Mouse (Mus musculus) G1E (cell line): ENCODE measurements around the gene Gpatch3. TPM values are rescaled to one million over a fixed set of nuclear protein-coding genes. Genes with fewer than 3 reads are reported as not detected.

Experiments
- ATAC-seq: 2 replicates; pipeline ENCODE4 v1.8.0; 2016; ENCODE audit warnings: mild to moderate bottlenecking; ENCODE audit not compliant: insufficient number of reproducible peaks, poor library complexity, low FRiP score, severe bottlenecking; ENCODE audit errors: extremely low read depth
- DNase-seq: peaks from one replicate; pipeline ENCODE4 v3.0.0; 2012; ENCODE audit warnings: low spot score
- H3K27me3 ChIP-seq: 2 replicates; pipeline ENCODE4 v1.6.1; 2012; ENCODE audit warnings: mild to moderate bottlenecking, low read length, inconsistent platforms; ENCODE audit not compliant: insufficient read depth
- H3K36me3 ChIP-seq: replicated peaks from 2 replicates; pipeline ENCODE3; 2012; ENCODE audit warnings: mild to moderate bottlenecking, inconsistent platforms
- H3K4me1 ChIP-seq: 2 replicates; pipeline ENCODE4 v1.6.1; 2012; ENCODE audit warnings: low read depth, low read length, inconsistent platforms, mixed read lengths; ENCODE audit not compliant: insufficient read depth
- H3K4me3 ChIP-seq: 2 replicates; pipeline ENCODE4 v1.5.1; 2012; ENCODE audit warnings: low read depth, mild to moderate bottlenecking, inconsistent platforms, low read length, moderate library complexity, mixed read lengths
- H3K9me3 ChIP-seq: replicated peaks from 2 replicates; pipeline ENCODE4 v1.6.1; 2012; ENCODE audit warnings: inconsistent platforms
- CTCF ChIP-seq: IDR thresholded peaks from 2 replicates; pipeline ENCODE4 v1.5.1; 2012; ENCODE audit warnings: low read depth, low read length, inconsistent platforms, mixed read lengths
- GATA1 ChIP-seq: IDR thresholded peaks from 2 replicates; pipeline ENCODE4 v1.6.1; 2012; ENCODE audit warnings: borderline replicate concordance, low read length, inconsistent platforms, mixed read lengths
- GATA2 ChIP-seq: IDR thresholded peaks from 2 replicates; pipeline ENCODE4 v1.6.1; 2012; ENCODE audit warnings: low read depth, low read length, inconsistent platforms, borderline replicate concordance
- POLR2AphosphoS5 ChIP-seq: IDR thresholded peaks from 2 replicates; pipeline ENCODE4 v1.6.1; 2012; ENCODE audit warnings: low read depth, low read length, inconsistent platforms; ENCODE audit not compliant: insufficient replicate concordance
- TAL1 ChIP-seq: conservative IDR thresholded peaks from 2 replicates; pipeline ENCODE4 v1.6.1; 2012; ENCODE audit warnings: low read depth, low read length, inconsistent platforms, mixed read lengths
- polyA plus RNA-seq: library from polyadenylated mRNA; stranded (reverse); fragments of >175 nt; gene quantifications from 2 replicates; pipeline ENCODE4 v1.2.3, GENCODE M21; 2012
- total RNA-seq, 2 experiments: library from RNA; stranded (forward) in 1 of 2; stranded (reverse) in 1 of 2; fragments of 200-1000 nt in 1 of 2; fragments of >200 nt in 1 of 2; fragmentation: Nextera tagmentation in 1 of 2; gene quantifications; 2 replicates each; pipeline ENCODE4 v1.2.3; 2014 to 2017

Gpatch3 gene
- total and polyA plus RNA-seq, 3 experiments, result 1.9 to 18.7 (median 11.2) TPM

DNA sequence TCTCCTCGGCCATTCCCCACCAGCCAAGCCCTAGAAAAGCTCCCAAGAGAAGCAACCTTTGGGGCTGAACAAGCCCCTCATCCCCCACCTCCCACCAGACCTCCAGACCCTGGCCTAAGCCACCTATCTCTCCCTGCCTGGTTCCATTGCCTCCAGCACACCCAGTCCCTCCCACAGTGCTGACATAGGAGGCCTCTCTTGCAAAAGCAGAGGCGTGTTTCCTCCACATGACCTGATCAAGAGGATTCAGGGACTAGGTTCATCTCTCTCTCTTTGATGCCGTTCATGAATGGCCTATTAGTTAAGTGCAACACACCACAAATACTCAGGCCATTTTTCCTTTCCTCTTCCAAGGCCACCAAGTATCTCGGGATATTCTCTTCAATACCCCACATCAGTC, 14.7 kb upstream of the Gpatch3 start:
- TF ChIP-seq CTCF (no peak), POLR2AphosphoS5 (no peak), TAL1 (no peak), GATA1 (no peak), GATA2 (no peak)
- Histone ChIP-seq H3K27me3 (peaks cover 43% of the 10 kb centered on the region), H3K36me3 (no peaks in the 10 kb centered on the region), H3K4me3 (no peak overlapping the region), H3K4me1 (peaks cover 2% of the 10 kb centered on the region; the same call in 1 of the 2 replicates), H3K9me3 (peaks cover 2% of the 10 kb centered on the region; the same call in 1 of the 2 replicates)
- ATAC-seq (no peak), DNase-seq (no peak)

DNA sequence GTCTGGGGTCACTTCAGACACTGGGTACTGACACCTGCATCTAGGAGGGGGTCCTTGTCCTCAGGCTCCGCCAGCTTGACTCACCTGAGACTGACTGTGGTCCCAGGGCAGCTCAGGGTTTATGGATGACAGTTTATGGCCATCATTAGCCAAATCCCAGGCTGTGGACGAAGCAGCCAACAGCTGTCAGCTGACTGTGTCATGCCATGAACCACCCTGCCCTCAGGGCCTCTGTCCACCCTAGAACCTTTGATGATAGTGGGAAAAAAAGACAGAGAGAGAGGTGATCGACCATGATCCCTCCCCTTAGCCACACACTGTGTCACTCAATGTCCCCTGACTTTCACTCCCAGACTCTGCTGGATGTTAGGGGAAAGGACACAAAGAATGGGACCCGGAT, 12.9 kb upstream of the Gpatch3 start:
- Histone ChIP-seq H3K27me3 (peaks cover 31% of the 10 kb centered on the region), H3K4me1 (no peaks in the 10 kb centered on the region), H3K9me3 (peaks cover 2% of the 10 kb centered on the region; the same call in 1 of the 2 replicates), H3K4me3 (no peak overlapping the region), H3K36me3 (no peaks in the 10 kb centered on the region)
- DNase-seq (no peak), ATAC-seq (no peak)
- TF ChIP-seq POLR2AphosphoS5 (no peak), CTCF (no peak), GATA2 (no peak), GATA1 (no peak), TAL1 (no peak)

DNA sequence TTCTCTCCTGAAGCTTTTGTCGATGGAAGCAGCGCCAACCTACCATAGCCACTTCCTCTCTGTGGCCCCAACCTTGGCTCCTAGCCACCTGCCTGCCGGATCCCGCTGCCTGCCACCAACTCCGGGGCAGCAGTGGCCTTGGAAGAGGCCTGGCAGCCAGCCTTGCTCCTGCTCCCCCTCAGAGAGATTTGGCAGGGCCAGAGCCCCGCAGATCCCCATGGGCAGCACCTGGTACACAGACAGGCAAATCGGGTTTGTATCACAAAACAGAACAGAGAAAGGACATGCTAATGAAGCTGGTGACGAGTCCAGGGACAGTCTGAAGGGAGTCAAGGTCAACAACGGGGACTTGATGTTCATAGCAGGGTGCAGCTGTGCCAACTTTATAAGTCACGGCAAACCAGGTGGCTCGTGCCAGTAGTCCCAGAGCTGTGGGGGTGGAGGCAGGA, 11.4 kb upstream of the Gpatch3 start:
- Histone ChIP-seq H3K4me3 (no peak overlapping the region), H3K36me3 (no peaks in the 10 kb centered on the region)
- ATAC-seq, result no peak

DNA sequence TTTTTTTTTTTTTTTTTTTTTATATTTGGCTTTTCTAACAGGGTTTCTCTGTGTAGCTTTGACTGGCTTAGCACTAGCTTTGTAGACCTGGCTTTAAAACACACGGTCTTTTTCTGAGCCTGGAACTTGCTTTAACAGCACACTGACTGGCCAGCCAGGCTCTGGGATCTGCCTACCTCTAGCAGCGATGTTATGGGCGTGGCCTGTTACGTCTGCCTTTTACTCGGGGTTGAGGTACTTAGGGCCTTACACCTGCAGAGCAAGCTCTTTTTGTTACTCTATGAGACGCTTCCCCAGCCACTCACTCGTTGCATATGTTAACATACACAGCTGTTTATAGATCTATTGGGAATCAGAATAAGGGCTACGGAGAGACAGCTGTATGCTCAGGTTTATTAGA, 7.3 kb upstream of the Gpatch3 start:
- Histone ChIP-seq H3K4me3 (no peak overlapping the region), H3K36me3 (no peaks in the 10 kb centered on the region), H3K27me3 (peaks cover 4% of the 10 kb centered on the region; the same call in 1 of the 2 replicates), H3K4me1 (0 out of 2 replicates have a peak, but pooled peaks cover 3% of the 10 kb centered on the region), H3K9me3 (peaks cover 2% of the 10 kb centered on the region; the same call in 1 of the 2 replicates)
- TF ChIP-seq GATA1, result no peak
- TF ChIP-seq TAL1, result no peak
- TF ChIP-seq GATA2, result no peak
- TF ChIP-seq POLR2AphosphoS5, result no peak
- no peak for TF ChIP-seq CTCF
- DNase-seq (no peak), ATAC-seq (no peak)

More for the DNA sequence above, 11.4 kb upstream of the Gpatch3 start:
- Histone ChIP-seq H3K27me3 (peaks cover 20% of the 10 kb centered on the region), H3K4me1 (0 out of 2 replicates have a peak, but pooled peaks cover 3% of the 10 kb centered on the region), H3K9me3 (peaks cover 2% of the 10 kb centered on the region; the same call in 1 of the 2 replicates)
- TF ChIP-seq POLR2AphosphoS5 (no peak), TAL1 (no peak), GATA2 (no peak)
- no peak for DNase-seq

DNA sequence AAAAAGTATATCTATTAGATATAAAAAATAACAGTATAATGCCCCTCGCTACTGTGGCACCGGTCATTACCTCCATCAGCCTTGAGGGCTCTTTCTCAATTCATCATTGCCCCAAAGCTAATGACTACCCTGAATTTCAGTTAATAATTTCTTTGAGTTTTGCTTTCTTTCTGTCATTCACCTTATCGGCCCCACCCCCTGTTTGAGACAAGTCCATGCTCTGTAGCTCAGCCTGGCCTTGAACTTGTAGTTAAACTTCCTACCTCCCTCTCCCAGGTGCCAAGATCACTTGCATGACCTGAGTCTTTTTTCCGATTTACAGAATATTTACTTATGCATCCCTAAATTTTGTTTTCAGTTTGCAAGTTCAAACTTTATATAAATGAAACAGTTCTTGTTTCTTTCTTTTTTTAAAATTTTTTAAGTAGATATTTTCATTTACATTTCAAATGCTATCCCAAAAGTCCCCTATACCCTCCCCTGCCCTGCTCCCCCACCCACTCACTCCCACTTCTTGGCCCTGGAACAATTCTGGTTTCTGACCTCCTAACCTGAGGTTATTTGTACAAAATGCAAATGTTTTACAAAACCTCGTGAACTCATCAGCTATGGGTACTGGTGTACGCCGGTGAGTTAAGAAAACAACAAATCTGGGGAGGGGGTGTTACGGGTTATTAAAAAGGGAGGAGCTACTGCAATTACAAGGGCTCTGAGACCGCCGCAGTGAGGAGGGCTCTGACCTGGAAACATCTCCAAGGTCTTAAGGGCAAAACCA, 5.1 kb upstream of the Gpatch3 start:
- ATAC-seq (no peak), DNase-seq (no peak)
- Histone ChIP-seq H3K27me3 (no peaks in the 10 kb centered on the region; the same call in 1 of the 2 replicates), H3K4me3 (no peak overlapping the region), H3K36me3 (peaks cover 5% of the 10 kb centered on the region), H3K4me1 (peaks cover 9% of the 10 kb centered on the region), H3K9me3 (peaks cover 1% of the 10 kb centered on the region; the same call in 1 of the 2 replicates)
- TF ChIP-seq GATA1 (no peak), TAL1 (no peak), POLR2AphosphoS5 (no peak), CTCF (no peak), GATA2 (no peak)

DNA sequence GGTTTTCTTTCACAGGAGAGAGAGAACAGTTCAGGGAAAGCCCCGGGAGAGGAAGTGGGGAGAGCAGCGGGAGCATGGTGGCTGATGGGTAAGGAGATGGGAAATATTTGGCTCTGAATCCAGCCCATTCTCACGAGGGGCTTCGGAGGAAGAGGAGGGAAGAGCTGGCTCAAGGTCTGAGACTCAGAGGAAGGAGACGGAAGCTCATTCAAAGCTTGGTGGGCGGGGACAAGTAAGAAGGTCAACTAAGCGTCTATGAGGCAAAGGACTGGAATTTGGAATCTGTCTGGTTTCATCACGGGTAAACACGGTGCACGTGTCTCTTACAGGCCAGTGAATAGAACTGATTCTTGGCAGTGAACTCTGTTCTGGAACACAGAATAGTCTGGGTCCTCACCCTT, 4.5 kb upstream of the Gpatch3 start:
- H3K4me1 ChIP-seq, result peaks cover 9% of the 10 kb centered on the region
- DNase-seq, result no peak
- TF ChIP-seq TAL1 (no peak), GATA1 (no peak), GATA2 (no peak), POLR2AphosphoS5 (no peak), CTCF (no peak)
- no peaks in the 10 kb centered on the region; the same call in 1 of the 2 replicates for H3K27me3 ChIP-seq
- no peak overlapping the region for H3K4me3 ChIP-seq
- ATAC-seq, result no peak
- no peaks in the 10 kb centered on the region for H3K9me3 ChIP-seq
- H3K36me3 ChIP-seq, result peaks cover 5% of the 10 kb centered on the region
